Mouse (Mus musculus) myocyte (in vitro differentiated cells): ENCODE data around the gene Dazap1. TPM values are rescaled to one million over a fixed set of nuclear protein-coding genes. Genes with fewer than 3 reads are reported as not detected.

Source experiments
- H3K27me3 ChIP-seq: one replicate; pipeline ENCODE4 v1.6.1; 2011; ENCODE audit not compliant: control insufficient read depth, insufficient read depth, insufficient read length
- H3K36me3 ChIP-seq: one replicate; pipeline ENCODE4 v1.6.1; 2011; ENCODE audit not compliant: control insufficient read depth, insufficient read depth
- H3K4me2 ChIP-seq: one replicate; pipeline ENCODE4 v1.6.1; 2011; ENCODE audit warnings: low read depth, control low read depth
- H3K4me3 ChIP-seq: one replicate; pipeline ENCODE4 v1.5.1; 2011; ENCODE audit warnings: mild to moderate bottlenecking, control low read depth, moderate library complexity
- H3K79me2 ChIP-seq: one replicate; pipeline ENCODE4 v1.6.1; 2011; ENCODE audit not compliant: control insufficient read depth, insufficient read depth
- H3ac ChIP-seq: one replicate; pipeline ENCODE4 v1.6.1; 2011; ENCODE audit not compliant: control insufficient read depth, insufficient read length
- CEBPB ChIP-seq: IDR thresholded peaks from 2 replicates; pipeline ENCODE4 v1.6.1; 2011; ENCODE audit warnings: mild to moderate bottlenecking, moderate library complexity; ENCODE audit not compliant: poor library complexity, insufficient read depth, severe bottlenecking
- E2F4 ChIP-seq: IDR thresholded peaks from one replicate; pipeline ENCODE4 v1.6.1; 2011; ENCODE audit warnings: mild to moderate bottlenecking, control low read depth, moderate library complexity; ENCODE audit not compliant: insufficient read depth
- MAX ChIP-seq: IDR thresholded peaks from one replicate; pipeline ENCODE4 v1.6.1; 2011; ENCODE audit warnings: low read depth, mild to moderate bottlenecking, control low read depth
- MYOD1 ChIP-seq, 3 experiments: IDR thresholded peaks; one replicate each; pipeline ENCODE4 v1.6.1; 2011; ENCODE audit warnings: control low read depth in 2 of 3, low read depth in 2 of 3, mild to moderate bottlenecking in 2 of 3, moderate library complexity in 1 of 3; ENCODE audit not compliant: insufficient read length in 2 of 3, control insufficient read depth in 1 of 3
- MYOG ChIP-seq, 3 experiments: IDR thresholded peaks; one replicate each; pipeline ENCODE4 v1.6.1; 2011; ENCODE audit warnings: control low read depth in 2 of 3, low read depth in 2 of 3, mild to moderate bottlenecking in 2 of 3; ENCODE audit not compliant: insufficient read length in 2 of 3, control insufficient read depth in 1 of 3, insufficient read depth in 1 of 3
- POLR2A ChIP-seq: IDR thresholded peaks from one replicate; pipeline ENCODE4 v1.6.1; 2011; ENCODE audit warnings: low read depth, mild to moderate bottlenecking, control low read depth, moderate library complexity; ENCODE audit not compliant: insufficient read length
- POLR2AphosphoS2 ChIP-seq: IDR thresholded peaks from one replicate; pipeline ENCODE4 v1.6.1; 2011; ENCODE audit warnings: low read depth, control low read depth; ENCODE audit not compliant: insufficient read length
- REST ChIP-seq: IDR thresholded peaks from one replicate; pipeline ENCODE4 v1.6.1; 2011; ENCODE audit warnings: mild to moderate bottlenecking, control low read depth, moderate library complexity; ENCODE audit not compliant: insufficient read depth, insufficient read length
- SRF ChIP-seq: IDR thresholded peaks from one replicate; pipeline ENCODE4 v1.6.1; 2011; ENCODE audit warnings: low read depth; ENCODE audit not compliant: control insufficient read depth, insufficient read length
- TCF12 ChIP-seq: IDR thresholded peaks from one replicate; pipeline ENCODE4 v1.6.1; 2011; ENCODE audit warnings: mild to moderate bottlenecking, control low read depth; ENCODE audit not compliant: poor library complexity, insufficient read depth, severe bottlenecking
- USF1 ChIP-seq: IDR thresholded peaks from one replicate; pipeline ENCODE4 v1.6.1; 2011; ENCODE audit warnings: low read depth, mild to moderate bottlenecking, control low read depth, moderate library complexity
- polyA plus RNA-seq: library from polyadenylated mRNA; unstranded; fragments of >200 nt; fragmentation: generic; extraction: Trizol; gene quantifications from one replicate; pipeline ENCODE4 v1.2.1, GENCODE M21; 2012; ENCODE audit warnings: missing spikeins

Gene Dazap1
- polyA plus RNA-seq, 1 experiment = 123 TPM

GRCm38 (mm10) chr10:80302471-80302881 lies 41.2 kb downstream of the Dazap1 start:
- Histone ChIP-seq H3ac (no peak overlapping the region), H3K27me3 (peaks cover 56% of the 10 kb centered on the region), H3K4me2 (peak overlapping the region; percentile 61), H3K4me3 (no peak overlapping the region), H3K79me2 (no peaks in the 10 kb centered on the region), H3K36me3 (no peaks in the 10 kb centered on the region)
- no peak for TF ChIP-seq SRF
- no peak for TF ChIP-seq POLR2A
- TF ChIP-seq USF1 = no peak
- TF ChIP-seq TCF12 = no peak
- TF ChIP-seq E2F4 = no peak
- TF ChIP-seq CEBPB = no peak
- no peak for TF ChIP-seq MYOG (IDR thresholded peaks at IDR 0.05; ENCODE audit: control insufficient read depth in 1 of 3, insufficient read depth in 1 of 3, insufficient read length in 2 of 3, low read depth in 2 of 3)
- TF ChIP-seq MAX = no peak

- peaks cover 64% of the 10 kb centered on the region for H3K27me3 ChIP-seq
- no peak overlapping the region for H3K4me2 ChIP-seq
- no peaks in the 10 kb centered on the region for H3K79me2 ChIP-seq
- no peak overlapping the region for H3ac ChIP-seq
- H3K36me3 ChIP-seq = no peaks in the 10 kb centered on the region
- TF ChIP-seq MYOD1 (IDR thresholded peaks at IDR 0.05; ENCODE audit: control insufficient read depth in 1 of 3, insufficient read length in 2 of 3, low read depth in 2 of 3) (no peak), POLR2A (no peak), CEBPB (no peak), SRF (no peak), REST (no peak), TCF12 (no peak)
- H3K4me3 ChIP-seq = no peak overlapping the region
Measured at GRCm38 (mm10) chr10:80304458-80304857, 43.2 kb downstream of the Dazap1 start.

GRCm38 (mm10) chr10:80304862-80305261 lies 43.6 kb downstream of the Dazap1 start:
- Histone ChIP-seq H3K79me2 (no peaks in the 10 kb centered on the region), H3K4me2 (no peak overlapping the region), H3ac (no peak overlapping the region), H3K36me3 (no peaks in the 10 kb centered on the region), H3K27me3 (peaks cover 61% of the 10 kb centered on the region), H3K4me3 (no peak overlapping the region)
- TF ChIP-seq USF1 (no peak), REST (no peak), MAX (no peak), CEBPB (no peak)

- Histone ChIP-seq H3ac (no peak overlapping the region), H3K4me2 (no peak overlapping the region), H3K36me3 (no peaks in the 10 kb centered on the region), H3K4me3 (no peak overlapping the region), H3K27me3 (peaks cover 54% of the 10 kb centered on the region), H3K79me2 (no peaks in the 10 kb centered on the region)
- TF ChIP-seq CEBPB (no peak), USF1 (no peak), MYOG (IDR thresholded peaks at IDR 0.05; ENCODE audit: control insufficient read depth in 1 of 3, insufficient read depth in 1 of 3, insufficient read length in 2 of 3, low read depth in 2 of 3) (no peak), REST (no peak), E2F4 (no peak), POLR2AphosphoS2 (no peak), SRF (no peak)
Measured at GRCm38 (mm10) chr10:80311560-80311959, 50.3 kb downstream of the Dazap1 start.

GRCm38 (mm10) chr10:80312586-80313504 lies 51.6 kb downstream of the Dazap1 start:
- no peak overlapping the region for H3K4me3 ChIP-seq
- H3K36me3 ChIP-seq = no peaks in the 10 kb centered on the region
- no peak for TF ChIP-seq E2F4
- TF ChIP-seq POLR2AphosphoS2 = peak; percentile 15
- H3K4me2 ChIP-seq = no peak overlapping the region
- H3K79me2 ChIP-seq = no peaks in the 10 kb centered on the region
- no peak overlapping the region for H3ac ChIP-seq
- H3K27me3 ChIP-seq = peaks cover 42% of the 10 kb centered on the region
